In genomic region chr10:128408591-128409535, GRCm38 (mm10) we compare ENCODE assay signal across 8 mouse cellular contexts. TPM values are rescaled to one million over a fixed set of nuclear protein-coding genes. Genes with fewer than 3 reads are reported as not detected.
DNase-seq lines count a peak whose midpoint lies in the region; ATAC-seq and TF ChIP-seq lines count a peak whose summit lies in the region.

No protein-coding gene starts in this region.

- H3K9me3 ChIP-seq in forebrain, embryonic 15.5 days, result no peaks in the 10 kb centered on the region

- TF ChIP-seq POLR2A in small intestine, adult 2 months (IDR thresholded peaks at IDR 0.05; ENCODE audit: low read depth, low read length), result no peak

- ATAC-seq in forebrain, embryonic 15.5 days (replicated peaks), result peak; percentile 23

- 17% methylated on average over 35 of the region's 35 CpGs for WGBS in forebrain, embryonic 15.5 days
- WGBS in small intestine, adult 2 months, result 14% methylated on average over 35 of the region's 35 CpGs

- H3K4me2 ChIP-seq in forebrain, embryonic 15.5 days (replicated peaks), result peak overlapping the region; percentile 99

- H3K9ac ChIP-seq in forebrain, embryonic 15.5 days (replicated peaks), result peak overlapping the region; percentile 90

- no peaks in the 10 kb centered on the region for H3K27me3 ChIP-seq in forebrain, embryonic 15.5 days
- no peaks in the 10 kb centered on the region for H3K27me3 ChIP-seq in small intestine, adult 2 months (ENCODE audit: control insufficient read depth, insufficient read depth, low read length)

- H3K36me3 ChIP-seq in forebrain, embryonic 15.5 days, result peaks cover 9% of the 10 kb centered on the region; the same call in 1 of the 2 replicates
- peaks cover 12% of the 10 kb centered on the region for H3K36me3 ChIP-seq in small intestine, adult 2 months (ENCODE audit: control insufficient read depth, insufficient read depth, low read length)

- peaks cover 46% of the 10 kb centered on the region for H3K4me1 ChIP-seq in forebrain, embryonic 15.5 days
- peaks cover 14% of the 10 kb centered on the region; the same call in 1 of the 2 replicates for H3K4me1 ChIP-seq in small intestine, adult 2 months (ENCODE audit: control insufficient read depth, insufficient read depth, insufficient read length, low read length)

- TF ChIP-seq CTCF in small intestine, adult 2 months (IDR thresholded peaks at IDR 0.05; ENCODE audit: extremely low read depth, insufficient read length, insufficient replicate concordance, low read depth, low read length), result no peak

- peak overlapping the region; percentile 98 for H3K4me3 ChIP-seq in forebrain, embryonic 15.5 days
- peak overlapping the region; percentile 73 for H3K4me3 ChIP-seq in small intestine, adult 2 months (ENCODE audit: low read depth, low read length)

- peak overlapping the region; percentile 99 for H3K27ac ChIP-seq in forebrain, embryonic 15.5 days (replicated peaks)
- H3K27ac ChIP-seq in small intestine, adult 2 months (ENCODE audit: insufficient read depth, low read depth, low read length), result peak overlapping the region; percentile 26; the same call in 1 of the 2 replicates

- DNase-seq in lung, adult 18-20 months, result peak; percentile 23 to 24
- no peak for DNase-seq in lung, postnatal 25 days (ENCODE audit: low spot score)
- peak; percentile 67 for DNase-seq in brain, adult 2 months (ENCODE audit: low read depth, low spot score)
- DNase-seq in layer of hippocampus, adult 18-20 months (ENCODE audit: low spot score in 2 of 2), result peak; percentile 51 to 59
- peak; percentile 32 for DNase-seq in lung, postnatal 10 days
- no peak for DNase-seq in urinary bladder, adult 2 months (ENCODE audit: low spot score)

RNA-seq across cellular contexts. Expression of gene Nabp2, which starts 2.4 kb away (rescaled TPM):
- polyA plus RNA-seq in forebrain, embryonic 15.5 days (2015; fragmentation: Nextera tagmentation; extraction: Ambion mirVana), result 137 and 139 TPM in 2 replicates
- 10 to 100 TPM; 96.5 to 98.5 TPM for total RNA-seq in layer of hippocampus, adult 18-20 months (2021)
- polyA plus RNA-seq in small intestine, adult 2 months (2012; rRNA removed), result 21.6 and 37.8 TPM in 2 replicates
- polyA plus RNA-seq in urinary bladder, adult 2 months (2012; rRNA removed), result 47.2 and 50.1 TPM in 2 replicates

RNA-seq across cellular contexts. Expression of gene Rnf41, which starts 2.6 kb away (rescaled TPM):
- polyA plus RNA-seq in forebrain, embryonic 15.5 days (2015; fragmentation: Nextera tagmentation; extraction: Ambion mirVana), result 104 and 110 TPM in 2 replicates
- total RNA-seq in layer of hippocampus, adult 18-20 months (2021), result 10 to 100 TPM; 74.0 to 76.8 TPM
- 11.0 and 23.0 TPM in 2 replicates for polyA plus RNA-seq in small intestine, adult 2 months (2012; rRNA removed)
- polyA plus RNA-seq in urinary bladder, adult 2 months (2012; rRNA removed), result 25.4 and 25.5 TPM in 2 replicates

RNA-seq across cellular contexts. Expression of gene Slc39a5, which starts 7.8 kb away (rescaled TPM):
- 0.09 and 0.24 TPM in 2 replicates for polyA plus RNA-seq in forebrain, embryonic 15.5 days (2015; fragmentation: Nextera tagmentation; extraction: Ambion mirVana)
- total RNA-seq in layer of hippocampus, adult 18-20 months (2021), result under 1 TPM in 1 of 2 experiments, not detected in 1; 0.37 TPM
- 165 and 301 TPM in 2 replicates for polyA plus RNA-seq in small intestine, adult 2 months (2012; rRNA removed)
- polyA plus RNA-seq in urinary bladder, adult 2 months (2012; rRNA removed), result not detected in 2 replicates

RNA-seq across cellular contexts. Expression of gene Ankrd52, which starts 31.9 kb away (rescaled TPM):
- 13.0 and 13.4 TPM in 2 replicates for polyA plus RNA-seq in forebrain, embryonic 15.5 days (2015; fragmentation: Nextera tagmentation; extraction: Ambion mirVana)
- 10 to 100 TPM; 45.4 to 49.6 TPM for total RNA-seq in layer of hippocampus, adult 18-20 months (2021)
- 15.3 and 22.1 TPM in 2 replicates for polyA plus RNA-seq in small intestine, adult 2 months (2012; rRNA removed)
- 19.9 and 26.5 TPM in 2 replicates for polyA plus RNA-seq in urinary bladder, adult 2 months (2012; rRNA removed)

RNA-seq across cellular contexts. Expression of gene Coq10a, which starts 40.1 kb away (rescaled TPM):
- polyA plus RNA-seq in forebrain, embryonic 15.5 days (2015; fragmentation: Nextera tagmentation; extraction: Ambion mirVana), result 33.7 and 35.7 TPM in 2 replicates
- 10 to 100 TPM; 49.5 to 49.7 TPM for total RNA-seq in layer of hippocampus, adult 18-20 months (2021)
- polyA plus RNA-seq in small intestine, adult 2 months (2012; rRNA removed), result 36.5 and 79.1 TPM in 2 replicates
- polyA plus RNA-seq in urinary bladder, adult 2 months (2012; rRNA removed), result 63.6 and 66.9 TPM in 2 replicates

Comparison
In these comparisons a context has a peak if more than half of its experiments do, and no peak if none do; other contexts are left out.
1. DNase-seq: peak in lung, adult 18-20 months (2 of 2), brain, adult 2 months (single experiment), layer of hippocampus, adult 18-20 months (2 of 2) and lung, postnatal 10 days (single experiment); none in lung, postnatal 25 days (single experiment) and urinary bladder, adult 2 months (single experiment).
2. RNA of gene Slc39a5, which starts 7.8 kb away (polyA plus RNA-seq): 165 to 301 TPM in small intestine, adult 2 months; 0.09 to 0.24 TPM in forebrain, embryonic 15.5 days and not detected in urinary bladder, adult 2 months; every median in the first group is over 100 times any median in the second.